Mouse (Mus musculus) spleen, adult 2 months (tissue): ENCODE measurements at regions not wholly inside any gene's neighbourhood (a gene's known extent, or its start where the extent isn't known, plus 50 kb on each side); places are given as distances from the start of the nearest gene placed in this dataset.

Source experiments
- DNase-seq, 2 experiments: peaks; one replicate each; pipeline versions ENCODE4 v3.0.0 to v3.0.0-alpha.2; 2012 to 2021; ENCODE audit warnings: low spot score in 2 of 2, low read depth in 1 of 2
- H3K27ac ChIP-seq: fragments of 200-500 bp; 2 replicates; pipeline ENCODE4 v1.5.1; 2012; ENCODE audit warnings: low read length, inconsistent platforms; ENCODE audit not compliant: insufficient read depth
- H3K27me3 ChIP-seq: fragments of 200-500 bp; 2 replicates; pipeline ENCODE4 v1.6.1; 2012; ENCODE audit warnings: mild to moderate bottlenecking, moderate library complexity, low read length, inconsistent platforms; ENCODE audit not compliant: control insufficient read depth, insufficient read depth
- H3K36me3 ChIP-seq: fragments of 200-500 bp; 2 replicates; pipeline ENCODE4 v1.6.1; 2012; ENCODE audit warnings: mild to moderate bottlenecking, low read length, inconsistent platforms; ENCODE audit not compliant: control insufficient read depth, insufficient read depth
- H3K4me1 ChIP-seq: fragments of 200-500 bp; 2 replicates; pipeline ENCODE4 v1.6.1; 2011; ENCODE audit warnings: inconsistent platforms; ENCODE audit not compliant: control insufficient read depth, insufficient read depth, insufficient read length
- H3K4me3 ChIP-seq: fragments of 200-500 bp; 2 replicates; pipeline ENCODE4 v1.5.1; 2011; ENCODE audit warnings: mild to moderate bottlenecking, inconsistent platforms; ENCODE audit not compliant: insufficient read depth, insufficient read length; ENCODE audit errors: extremely low read depth
- CTCF ChIP-seq: fragments of 200-500 bp; IDR thresholded peaks from 2 replicates; pipeline ENCODE4 v1.5.1; 2011; ENCODE audit warnings: mild to moderate bottlenecking, inconsistent platforms; ENCODE audit not compliant: insufficient read depth, insufficient read length, insufficient replicate concordance; ENCODE audit errors: extremely low read depth
- POLR2A ChIP-seq: fragments of 200-500 bp; IDR thresholded peaks from 2 replicates; pipeline ENCODE4 v1.6.1; 2011; ENCODE audit warnings: low read depth, low read length, inconsistent platforms
- WGBS: fragments of 180-500 bp; shearing (Covaris S2); methylation state at CpG from one replicate; pipeline ENCODE4 v1.1.7; 2018; 5-methylcytosine and 5-hydroxymethylcytosine counted together

DNA sequence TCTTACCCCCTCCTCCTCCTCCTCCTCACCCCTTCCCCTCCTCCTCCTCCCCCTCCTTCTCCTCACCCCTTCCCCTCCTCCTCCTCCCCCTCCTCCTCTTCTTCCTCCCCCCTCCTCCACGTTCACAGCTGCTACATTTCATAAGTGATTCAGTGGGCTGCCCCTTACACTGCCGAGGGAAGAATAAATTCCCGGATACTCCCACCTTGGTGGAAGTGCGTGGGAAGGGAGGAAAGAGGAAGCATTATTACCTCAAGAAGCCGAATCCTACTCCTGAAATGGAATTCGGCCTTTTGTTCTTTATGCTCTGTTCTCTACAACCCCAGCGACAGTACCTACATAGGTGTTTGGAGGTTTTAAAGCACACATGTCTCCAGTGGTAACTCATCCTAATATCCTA is 256.1 kb downstream of the Cd83 start:
- H3K27me3 ChIP-seq, result no peaks in the 10 kb centered on the region
- peaks cover 2% of the 10 kb centered on the region; the same call in 1 of the 2 replicates for H3K4me1 ChIP-seq
- H3K4me3 ChIP-seq, result no peak overlapping the region
- no peak overlapping the region for H3K27ac ChIP-seq
- no peaks in the 10 kb centered on the region for H3K36me3 ChIP-seq
- 84% methylated on average over 7 of the region's 7 CpGs for WGBS
- DNase-seq, result no peak
- TF ChIP-seq POLR2A (no peak), CTCF (no peak)

DNA sequence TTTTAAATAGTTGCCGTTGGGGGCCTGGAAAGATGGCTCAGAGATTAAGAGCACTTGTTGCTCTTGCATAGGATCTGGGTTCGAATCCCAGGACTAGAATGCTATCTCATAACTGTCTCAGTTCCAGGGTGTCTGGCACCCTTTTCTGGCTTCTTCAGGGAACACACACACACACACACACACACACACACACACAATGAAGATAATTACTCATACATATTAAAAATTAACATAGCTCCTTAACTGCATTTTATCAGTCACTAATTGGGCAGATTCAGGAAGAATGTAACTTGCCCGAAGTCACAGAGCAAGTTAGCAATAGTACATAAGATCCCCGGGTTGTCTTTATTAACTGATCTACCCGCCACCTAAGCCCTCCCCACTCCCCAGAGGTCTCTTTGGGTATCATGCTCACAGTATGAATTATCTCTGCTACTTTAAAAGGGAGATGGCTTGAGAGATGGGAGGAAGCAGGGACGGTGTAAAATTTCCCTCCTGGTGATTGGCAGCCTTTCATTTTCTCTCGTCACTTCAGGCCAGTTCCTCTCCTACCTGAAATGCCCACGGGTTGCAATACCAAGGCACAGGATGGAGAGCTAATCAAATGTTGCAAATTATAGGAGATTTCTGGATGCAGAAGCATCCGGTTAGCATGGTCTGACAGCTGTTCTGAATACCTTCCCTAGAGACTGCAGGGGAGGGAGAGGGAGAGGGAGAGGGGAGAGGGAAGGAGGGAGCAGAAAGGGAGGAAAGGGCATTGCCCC is 258.3 kb downstream of the Cd83 start:
- no peaks in the 10 kb centered on the region for H3K4me1 ChIP-seq
- H3K27ac ChIP-seq, result no peak overlapping the region
- no peaks in the 10 kb centered on the region for H3K36me3 ChIP-seq
- H3K4me3 ChIP-seq, result no peak overlapping the region
- H3K27me3 ChIP-seq, result no peaks in the 10 kb centered on the region
- no peak for DNase-seq
- WGBS, result 85% methylated on average over 9 of the region's 9 CpGs
- TF ChIP-seq POLR2A (no peak), CTCF (no peak)

DNA sequence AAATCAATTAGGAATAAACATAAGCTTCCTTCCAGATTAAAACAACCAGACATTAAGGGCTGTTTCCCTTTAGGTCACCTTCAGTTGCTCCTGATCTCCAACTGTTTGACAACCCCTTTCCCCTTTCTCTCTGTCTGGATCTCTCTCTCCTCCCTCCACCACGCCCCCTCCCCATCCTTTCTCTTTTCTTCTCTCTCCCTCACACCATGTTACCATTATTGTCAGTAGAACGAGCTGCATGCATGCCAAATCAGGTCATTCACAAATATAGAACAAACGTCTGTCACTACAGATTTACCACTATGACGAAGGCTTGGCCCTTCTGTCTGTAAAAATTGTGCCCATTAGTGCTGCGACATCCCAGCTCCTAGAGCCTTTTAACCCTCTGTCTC is 258.9 kb downstream of the Cd83 start:
- 85% methylated on average over 5 of the region's 5 CpGs for WGBS
- H3K36me3 ChIP-seq, result no peaks in the 10 kb centered on the region
- DNase-seq, result no peak
- no peaks in the 10 kb centered on the region for H3K4me1 ChIP-seq
- H3K27me3 ChIP-seq, result no peaks in the 10 kb centered on the region
- no peak overlapping the region for H3K27ac ChIP-seq
- TF ChIP-seq POLR2A, result no peak
- TF ChIP-seq CTCF, result no peak
- no peak overlapping the region for H3K4me3 ChIP-seq

DNA sequence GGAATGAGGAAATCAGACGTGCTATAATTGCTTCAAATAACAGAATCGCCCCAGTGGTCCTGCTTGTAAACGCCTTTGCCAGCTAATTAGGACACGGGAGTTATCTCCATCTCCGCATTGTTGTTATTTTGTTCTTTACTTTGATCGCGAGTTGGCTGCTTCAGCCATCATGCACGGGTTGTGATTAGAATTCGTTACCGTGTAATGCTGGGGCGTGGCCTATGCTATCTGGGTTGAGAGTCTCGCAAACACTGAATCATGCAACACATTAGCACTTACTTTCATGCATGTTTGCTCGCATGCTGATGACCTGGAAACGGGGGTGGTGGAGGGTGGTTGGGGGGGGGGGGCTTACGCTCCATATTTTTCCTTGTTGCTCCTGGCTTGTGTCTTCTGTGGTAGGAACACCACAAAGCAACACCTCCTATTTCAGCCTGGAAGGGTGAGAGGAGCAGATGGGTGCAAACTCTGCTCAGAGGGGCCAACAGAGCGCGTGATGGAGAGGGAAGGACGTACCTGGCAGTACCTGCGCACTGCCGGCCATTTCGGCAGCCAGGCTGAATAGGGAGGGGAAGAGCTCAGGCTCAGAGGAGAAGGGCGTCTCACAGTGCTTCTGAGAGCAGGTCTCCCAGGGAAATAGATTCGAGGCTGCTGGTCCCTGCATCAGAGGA is 260.1 kb downstream of the Cd83 start:
- 95% methylated on average over 23 of the region's 23 CpGs for WGBS
- H3K36me3 ChIP-seq, result no peaks in the 10 kb centered on the region
- TF ChIP-seq CTCF (no peak), POLR2A (no peak)

DNA sequence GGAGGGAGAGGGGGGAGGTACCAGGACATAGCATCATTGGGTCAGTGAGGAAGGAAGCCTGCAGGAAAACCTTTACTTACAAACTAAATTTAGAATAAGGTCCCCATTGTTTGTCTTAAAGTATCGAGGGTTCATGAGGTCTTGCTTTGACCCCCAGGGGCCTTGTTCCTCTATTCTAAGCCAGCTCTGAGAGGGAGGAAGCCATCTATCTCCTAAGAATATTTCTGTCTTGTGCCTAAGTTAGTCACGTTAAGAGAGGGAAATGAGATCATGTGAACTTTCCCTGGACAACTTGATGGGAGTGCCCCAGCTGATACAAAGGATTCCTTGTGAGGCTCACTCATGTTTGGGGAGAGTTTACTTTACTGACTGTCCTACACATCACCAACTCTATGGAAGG is 261.9 kb downstream of the Cd83 start:
- Histone ChIP-seq H3K4me1 (no peaks in the 10 kb centered on the region; the same call in 1 of the 2 replicates), H3K4me3 (no peak overlapping the region), H3K27me3 (no peaks in the 10 kb centered on the region), H3K36me3 (no peaks in the 10 kb centered on the region), H3K27ac (no peak overlapping the region)
- TF ChIP-seq CTCF (no peak), POLR2A (no peak)
- 24% methylated on average over 2 of the region's 2 CpGs for WGBS
- no peak for DNase-seq

More for the DNA sequence above, 260.1 kb downstream of the Cd83 start:
- Histone ChIP-seq H3K27ac (no peak overlapping the region), H3K4me1 (no peaks in the 10 kb centered on the region), H3K27me3 (no peaks in the 10 kb centered on the region), H3K4me3 (no peak overlapping the region)
- DNase-seq, result no peak

DNA sequence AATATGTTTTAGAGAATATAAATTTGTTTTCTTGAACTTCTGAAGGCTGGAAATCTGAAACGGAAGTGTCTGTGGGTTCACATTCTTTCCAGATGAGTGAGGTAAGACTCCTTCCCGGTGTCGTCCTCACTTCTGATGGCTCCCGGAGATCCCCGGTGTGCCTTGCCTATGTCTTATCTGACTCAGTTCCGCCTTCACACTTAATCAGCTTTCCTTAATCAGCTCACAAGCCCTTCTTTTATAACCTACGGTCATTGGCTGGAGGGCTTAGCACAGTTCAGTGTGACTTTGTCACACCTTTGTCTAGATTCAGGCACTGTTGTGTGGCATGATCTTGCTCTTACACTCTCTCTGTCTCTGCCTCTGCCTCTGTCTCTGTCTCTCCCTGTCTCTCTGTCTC is 269.6 kb downstream of the Cd83 start:
- Histone ChIP-seq H3K4me3 (no peak overlapping the region), H3K27ac (no peak overlapping the region), H3K4me1 (no peaks in the 10 kb centered on the region; the same call in 1 of the 2 replicates), H3K27me3 (no peaks in the 10 kb centered on the region), H3K36me3 (no peaks in the 10 kb centered on the region)
- no peak for DNase-seq
- TF ChIP-seq CTCF, result no peak
- TF ChIP-seq POLR2A, result no peak
- 87% methylated on average over 7 of the region's 7 CpGs for WGBS

DNA sequence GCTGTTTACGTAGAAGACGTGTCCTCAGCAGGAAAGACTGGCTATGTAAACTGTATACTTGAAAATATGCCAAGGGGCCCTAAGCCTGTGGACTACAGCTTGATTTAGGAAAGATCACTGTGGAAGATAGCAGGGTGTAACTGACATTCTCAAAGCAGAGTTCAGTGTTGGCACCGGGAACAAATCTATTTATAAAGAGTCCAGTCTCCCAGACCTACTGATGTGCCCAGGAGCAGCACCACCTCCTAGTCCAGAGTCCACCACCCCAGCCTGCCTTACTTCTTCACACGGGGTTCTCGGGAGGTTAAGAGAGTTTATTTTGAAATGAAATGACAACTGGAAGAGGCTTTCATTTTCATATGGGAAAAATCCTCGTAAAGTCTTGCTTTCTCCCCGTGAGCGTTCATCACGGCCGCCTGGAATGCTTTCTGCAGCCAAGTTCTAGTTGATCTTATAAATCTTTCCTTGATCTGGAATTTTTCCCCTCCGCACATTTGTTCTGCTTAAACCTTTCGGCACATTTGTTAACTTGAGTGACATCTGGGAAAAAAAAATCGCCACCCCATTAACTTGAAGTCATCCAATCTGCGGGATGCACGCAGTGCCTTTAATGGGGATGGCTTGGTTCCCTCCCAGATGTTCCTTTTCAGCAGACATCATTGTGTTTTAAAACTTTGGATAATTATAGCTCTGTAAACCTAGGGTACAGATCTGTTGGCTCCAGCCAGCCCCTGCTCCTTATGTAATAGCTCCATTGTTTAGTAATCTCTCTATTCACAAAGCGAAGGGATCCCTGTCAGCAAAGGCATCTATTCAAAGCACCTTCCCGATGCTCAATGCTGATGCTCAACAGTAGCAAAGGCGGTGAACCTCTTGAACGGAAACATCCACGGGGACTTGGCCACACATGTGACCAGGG is 271.3 kb downstream of the Cd83 start:
- H3K36me3 ChIP-seq, result no peaks in the 10 kb centered on the region
- H3K4me3 ChIP-seq, result no peak overlapping the region
- H3K4me1 ChIP-seq, result peaks cover 6% of the 10 kb centered on the region; the same call in 1 of the 2 replicates
- no peak for DNase-seq
- no peaks in the 10 kb centered on the region for H3K27me3 ChIP-seq
- H3K27ac ChIP-seq, result no peak overlapping the region
- TF ChIP-seq CTCF, result no peak
- TF ChIP-seq POLR2A, result no peak
- WGBS, result 85% methylated on average over 20 of the region's 20 CpGs
